Mouse (Mus musculus) lung, adult 2 months (tissue): ENCODE measurements around the gene Ip6k3.

ENCODE experiments used
- CTCF ChIP-seq: fragments of 200-500 bp; IDR thresholded peaks from 2 replicates; pipeline ENCODE4 v1.5.1; 2011; ENCODE audit warnings: mild to moderate bottlenecking, low read length, control low read depth; ENCODE audit not compliant: insufficient read depth
- POLR2A ChIP-seq: fragments of 200-500 bp; IDR thresholded peaks from 2 replicates; pipeline ENCODE4 v1.6.1; 2011; ENCODE audit warnings: low read depth, mild to moderate bottlenecking, control low read depth, low read length, borderline replicate concordance; ENCODE audit errors: extremely low read depth

- TF ChIP-seq POLR2A, result no peak
- TF ChIP-seq CTCF, result no peak
Measured at GRCm38 (mm10) chr17:27131240-27131665, 36.3 kb downstream of the Ip6k3 start.
